Mouse (Mus musculus) kidney, embryonic 15.5 days (tissue): ENCODE results near the gene Fbxl3. TPM values are rescaled to one million over a fixed set of nuclear protein-coding genes. Genes with fewer than 3 reads are reported as not detected.

Experiments used
- ATAC-seq: fragments of 200-750 bp; cut with Nextera tagmentation; replicated peaks from 2 replicates; pipeline ENCODE4 v1.8.0; 2017; ENCODE audit warnings: moderate TSS enrichment; ENCODE audit not compliant: low FRiP score
- H3K27ac ChIP-seq: fragments of 300-500 bp; sonication (generic); 2 replicates; pipeline ENCODE4 v1.5.1; 2015; ENCODE audit warnings: mild to moderate bottlenecking, inconsistent platforms
- H3K27me3 ChIP-seq: fragments of 300-500 bp; sonication (generic); 2 replicates; pipeline ENCODE4 v1.6.1; 2015; ENCODE audit warnings: inconsistent platforms
- H3K36me3 ChIP-seq: fragments of 300-500 bp; sonication (generic); 2 replicates; pipeline ENCODE4 v1.6.1; 2015; ENCODE audit warnings: inconsistent platforms
- H3K4me1 ChIP-seq: fragments of 300-500 bp; sonication (generic); 2 replicates; pipeline ENCODE4 v1.6.1; 2015; ENCODE audit warnings: inconsistent platforms
- H3K4me2 ChIP-seq: fragments of 300-500 bp; sonication (generic); 2 replicates; pipeline ENCODE4 v1.6.1; 2015; ENCODE audit warnings: moderate library complexity, mild to moderate bottlenecking, inconsistent platforms
- H3K4me3 ChIP-seq: fragments of 300-500 bp; sonication (generic); replicated peaks from 2 replicates; pipeline ENCODE4 v1.5.1; 2015; ENCODE audit warnings: mild to moderate bottlenecking, inconsistent platforms
- H3K9ac ChIP-seq: fragments of 300-500 bp; sonication (generic); 2 replicates; pipeline ENCODE4 v1.6.1; 2015; ENCODE audit warnings: mild to moderate bottlenecking, inconsistent platforms
- H3K9me3 ChIP-seq: fragments of 300-500 bp; sonication (generic); replicated peaks from 2 replicates; pipeline ENCODE4 v1.6.1; 2016; ENCODE audit warnings: inconsistent platforms
- WGBS: fragments of 180-500 bp; shearing (Covaris S2); methylation state at CpG from one replicate; pipeline ENCODE4 v1.1.7; 2015; ENCODE audit warnings: mixed read lengths; 5-methylcytosine and 5-hydroxymethylcytosine counted together
- polyA plus RNA-seq: library from polyadenylated mRNA; unstranded; fragments of >200 nt; fragmentation: Nextera tagmentation; extraction: Ambion mirVana; gene quantifications from 2 replicates; pipeline ENCODE4 v1.2.1, GENCODE M21; 2015

The Fbxl3 gene
- polyA plus RNA-seq, 1 experiment from 2014 or later: 22.8 TPM

DNA sequence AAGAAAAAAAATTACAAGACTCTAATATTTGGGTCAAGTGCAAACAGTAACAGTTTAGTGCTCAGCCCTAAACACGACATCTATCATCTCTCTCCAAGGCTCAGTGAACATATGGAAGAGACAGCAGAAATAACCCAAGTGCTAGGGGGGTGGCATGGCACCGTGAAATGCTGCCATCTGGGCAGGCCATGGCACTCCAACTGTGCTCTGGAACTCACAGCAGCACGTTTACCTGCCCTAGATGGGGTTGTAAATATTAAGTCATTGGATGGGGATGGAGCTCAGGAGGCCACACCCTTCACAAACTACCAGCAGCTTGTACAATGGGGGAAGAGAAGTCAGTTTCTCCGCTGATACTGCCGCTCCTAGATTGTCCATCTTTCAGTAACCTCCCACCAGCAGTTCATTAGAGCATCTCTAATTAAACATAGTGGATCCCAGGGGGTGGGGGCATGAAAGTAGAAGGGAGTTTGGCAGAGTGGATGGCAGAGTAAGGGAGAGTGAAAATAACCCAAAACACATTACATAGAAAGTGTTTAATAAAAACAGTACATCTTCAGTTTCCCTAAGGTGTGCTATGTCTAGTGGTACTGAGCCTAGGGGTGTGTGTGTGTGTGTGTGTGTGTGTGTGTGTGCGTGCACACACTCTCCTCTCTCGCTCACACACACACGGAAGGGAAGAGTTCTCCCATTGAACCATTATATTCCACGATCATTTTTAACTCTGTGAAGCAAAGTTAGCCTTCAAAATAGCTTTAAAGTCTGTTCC is 20.0 kb downstream of the Fbxl3 start:
- no peaks in the 10 kb centered on the region for H3K27me3 ChIP-seq
- H3K4me1 ChIP-seq: no peaks in the 10 kb centered on the region
- H3K4me3 ChIP-seq: no peak overlapping the region
- H3K9me3 ChIP-seq: no peaks in the 10 kb centered on the region
- peaks cover 70% of the 10 kb centered on the region for H3K36me3 ChIP-seq
- H3K4me2 ChIP-seq: no peak overlapping the region
- 88% methylated on average over 9 of the region's 9 CpGs for WGBS
- ATAC-seq: peak; percentile 33; the same call in 1 of the 2 replicates
- no peak overlapping the region for H3K9ac ChIP-seq
- no peak overlapping the region for H3K27ac ChIP-seq

GRCm38 (mm10) chr14:103078006-103078912 is 21.1 kb downstream of the Fbxl3 start:
- no peak overlapping the region for H3K9ac ChIP-seq
- no peaks in the 10 kb centered on the region for H3K27me3 ChIP-seq
- H3K36me3 ChIP-seq: peaks cover 73% of the 10 kb centered on the region
- no peak for ATAC-seq
- H3K4me3 ChIP-seq: no peak overlapping the region
- H3K27ac ChIP-seq: no peak overlapping the region
- H3K4me2 ChIP-seq: no peak overlapping the region
- no peaks in the 10 kb centered on the region for H3K4me1 ChIP-seq
- H3K9me3 ChIP-seq: no peaks in the 10 kb centered on the region
- 88% methylated on average over 16 of the region's 16 CpGs for WGBS

DNA sequence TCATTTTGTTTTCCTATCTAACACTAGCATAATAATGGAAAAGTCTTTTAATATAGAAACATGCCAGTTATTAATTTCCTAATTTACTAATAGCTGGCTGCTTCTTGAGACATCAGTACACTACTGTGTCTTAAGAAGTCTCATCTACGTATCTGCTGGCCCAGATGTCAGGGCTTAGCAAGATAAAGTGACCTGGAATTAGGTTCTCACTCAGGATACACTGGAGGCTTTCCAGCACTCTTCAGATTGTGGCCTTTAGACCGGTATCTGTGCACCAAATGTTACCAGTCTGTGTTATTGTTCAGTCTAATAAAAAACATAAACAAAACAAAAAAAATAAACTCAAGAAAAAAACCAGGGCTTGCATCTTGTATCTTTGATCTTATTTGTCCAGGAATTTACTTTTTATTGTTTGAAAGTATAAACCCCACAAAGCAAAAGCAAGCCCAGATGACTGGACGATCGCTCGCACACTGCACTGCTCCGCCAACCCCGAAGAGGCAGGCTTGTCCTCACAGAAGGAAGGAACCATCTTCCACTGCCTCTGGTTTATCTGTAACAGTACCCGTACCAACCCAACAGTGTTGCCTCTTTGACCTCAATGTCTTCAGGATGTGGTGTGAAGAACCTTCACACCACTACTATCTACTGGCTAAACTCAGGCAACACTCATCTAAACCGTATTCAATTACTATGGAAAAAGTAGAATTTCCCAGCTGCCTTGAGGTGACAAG is 21.9 kb downstream of the Fbxl3 start:
- ATAC-seq: no peak
- H3K9ac ChIP-seq: no peak overlapping the region
- WGBS: 93% methylated on average over 9 of the region's 9 CpGs
- H3K4me1 ChIP-seq: no peaks in the 10 kb centered on the region
- no peak overlapping the region for H3K27ac ChIP-seq
- H3K36me3 ChIP-seq: peaks cover 75% of the 10 kb centered on the region
- no peaks in the 10 kb centered on the region for H3K9me3 ChIP-seq
- no peak overlapping the region for H3K4me2 ChIP-seq
- H3K27me3 ChIP-seq: no peaks in the 10 kb centered on the region
- no peak overlapping the region for H3K4me3 ChIP-seq

- 89% methylated on average over 7 of the region's 7 CpGs for WGBS
- no peak overlapping the region for H3K27ac ChIP-seq
These were observed 24.2 kb downstream of the Fbxl3 start for GRCm38 (mm10) chr14:103075166-103075565.

GRCm38 (mm10) chr14:103073825-103074224 is 25.5 kb downstream of the Fbxl3 start:
- H3K4me3 ChIP-seq: no peak overlapping the region
- H3K9ac ChIP-seq: no peak overlapping the region
- H3K36me3 ChIP-seq: peaks cover 63% of the 10 kb centered on the region
- no peaks in the 10 kb centered on the region for H3K9me3 ChIP-seq
- H3K4me1 ChIP-seq: peaks cover 11% of the 10 kb centered on the region
- H3K27ac ChIP-seq: no peak overlapping the region
- WGBS: 98% methylated on average over 8 of the region's 8 CpGs
- no peak overlapping the region for H3K4me2 ChIP-seq
- H3K27me3 ChIP-seq: no peaks in the 10 kb centered on the region
- no peak for ATAC-seq

More at GRCm38 (mm10) chr14:103075166-103075565, 24.2 kb downstream of the Fbxl3 start:
- no peak overlapping the region for H3K9ac ChIP-seq
- no peaks in the 10 kb centered on the region for H3K9me3 ChIP-seq
- no peak overlapping the region for H3K4me3 ChIP-seq
- peaks cover 6% of the 10 kb centered on the region for H3K4me1 ChIP-seq
- H3K36me3 ChIP-seq: peaks cover 74% of the 10 kb centered on the region
- no peaks in the 10 kb centered on the region for H3K27me3 ChIP-seq
- ATAC-seq: no peak
- no peak overlapping the region for H3K4me2 ChIP-seq

GRCm38 (mm10) chr14:103072731-103073130 is 26.6 kb downstream of the Fbxl3 start:
- H3K4me3 ChIP-seq: no peak overlapping the region
- peaks cover 54% of the 10 kb centered on the region for H3K36me3 ChIP-seq
- H3K4me1 ChIP-seq: peaks cover 11% of the 10 kb centered on the region
- H3K4me2 ChIP-seq: no peak overlapping the region
- no peak for ATAC-seq
- no peak overlapping the region for H3K27ac ChIP-seq
- WGBS: 90% methylated on average over 4 of the region's 4 CpGs
- no peak overlapping the region for H3K9ac ChIP-seq
- H3K9me3 ChIP-seq: no peaks in the 10 kb centered on the region
- H3K27me3 ChIP-seq: no peaks in the 10 kb centered on the region

- Histone ChIP-seq H3K4me2 (no peak overlapping the region), H3K9me3 (no peaks in the 10 kb centered on the region), H3K9ac (no peak overlapping the region), H3K27ac (no peak overlapping the region), H3K4me3 (no peak overlapping the region), H3K27me3 (no peaks in the 10 kb centered on the region), H3K36me3 (peaks cover 42% of the 10 kb centered on the region), H3K4me1 (peaks cover 11% of the 10 kb centered on the region)
- 92% methylated on average over 12 of the region's 12 CpGs for WGBS
- ATAC-seq: no peak
These were observed 27.9 kb downstream of the Fbxl3 start for GRCm38 (mm10) chr14:103071471-103071870.

- WGBS: 3% methylated on average over 10 of the region's 10 CpGs
- peak overlapping the region; percentile 94 for H3K27ac ChIP-seq
- H3K4me3 ChIP-seq: peak overlapping the region; percentile 86
These were observed 28.6 kb downstream of the Fbxl3 start for GRCm38 (mm10) chr14:103070790-103071189.

DNA sequence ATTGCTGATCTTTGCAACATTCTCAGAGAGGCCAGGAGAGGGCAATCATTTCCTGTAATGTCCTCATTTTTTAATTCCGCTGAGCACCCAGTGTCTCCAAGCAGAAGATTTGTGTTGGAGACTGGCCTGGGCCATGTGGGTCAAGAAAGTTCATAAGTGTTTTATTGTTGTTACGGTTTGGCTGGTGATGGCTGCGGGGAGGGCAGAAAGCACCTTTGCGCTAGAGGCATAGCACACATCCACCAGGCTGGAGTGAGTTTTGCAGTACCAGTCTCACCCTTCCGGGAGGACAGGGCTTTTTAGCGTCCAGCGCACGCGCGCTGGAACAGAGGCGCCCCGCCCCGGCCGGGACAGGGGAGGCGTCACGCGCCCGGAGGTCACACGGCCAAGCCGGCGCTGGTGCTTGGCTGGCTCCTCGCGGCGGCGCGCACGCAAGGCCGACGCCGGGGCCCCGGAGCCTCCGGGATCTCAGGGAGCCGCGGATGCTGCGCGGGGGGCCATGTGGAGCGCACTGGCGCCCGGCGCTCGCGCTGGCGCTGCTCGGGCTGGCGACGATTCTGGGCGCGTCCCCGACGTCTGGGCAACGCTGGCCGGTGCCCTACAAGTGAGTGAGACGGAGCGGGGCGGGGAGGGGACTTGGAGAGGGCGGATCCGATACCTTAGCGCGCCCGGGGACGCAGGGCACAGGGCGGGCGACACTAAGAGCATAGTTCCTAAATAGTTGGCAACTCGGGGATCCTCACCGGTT is 29.3 kb downstream of the Fbxl3 start, which contains the start of gene Cln5:
Cln5 (plus strand) TSS at position 353 of the 748 bp plus-strand sequence.
- Histone ChIP-seq H3K9ac (peak within 1 kb of the TSS; percentile 71), H3K4me2 (peak within 1 kb of the TSS; percentile 85), H3K27ac (peak within 1 kb of the TSS; percentile 94), H3K36me3 (peaks cover 28% of the 10 kb centered on the region), H3K9me3 (no peaks in the 10 kb centered on the region), H3K4me3 (peak within 1 kb of the TSS; percentile 86), H3K4me1 (peaks cover 13% of the 10 kb centered on the region), H3K27me3 (no peaks in the 10 kb centered on the region)
- under 1% methylated on average over 61 of the region's 65 CpGs for WGBS
- ATAC-seq: peak; percentile 99

More at GRCm38 (mm10) chr14:103070790-103071189, 28.6 kb downstream of the Fbxl3 start:
- Histone ChIP-seq H3K27me3 (no peaks in the 10 kb centered on the region), H3K9ac (peak overlapping the region; percentile 71), H3K9me3 (no peaks in the 10 kb centered on the region), H3K36me3 (peaks cover 35% of the 10 kb centered on the region), H3K4me2 (peak overlapping the region; percentile 85), H3K4me1 (peaks cover 11% of the 10 kb centered on the region)
- no peak for ATAC-seq

DNA sequence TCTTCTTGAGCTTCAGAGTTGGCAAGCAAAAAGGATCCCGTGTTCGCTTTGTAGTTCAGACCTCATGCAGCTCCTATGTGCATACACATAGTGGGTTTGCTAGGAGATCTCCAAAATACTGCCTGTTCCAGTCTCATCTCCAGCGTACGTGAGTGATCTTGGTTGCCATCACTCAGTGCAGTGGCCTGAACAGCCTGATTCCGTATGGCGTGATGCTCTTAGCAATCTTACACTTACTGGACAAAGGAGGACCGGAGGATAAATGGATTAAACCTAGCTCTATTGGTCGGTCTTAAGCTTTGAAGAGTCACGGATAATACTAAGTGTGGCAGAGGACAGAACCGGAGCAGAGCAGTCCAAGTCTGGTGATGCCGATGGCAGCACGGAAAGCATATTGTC is 29.9 kb downstream of the Fbxl3 start:
- H3K36me3 ChIP-seq: peaks cover 22% of the 10 kb centered on the region
- ATAC-seq: no peak; the same call in 1 of the 2 replicates
- peak overlapping the region; percentile 94 for H3K27ac ChIP-seq
- peak overlapping the region; percentile 86 for H3K4me3 ChIP-seq
- 19% methylated on average over 12 of the region's 12 CpGs for WGBS
- peak overlapping the region; percentile 71 for H3K9ac ChIP-seq
- H3K4me1 ChIP-seq: peaks cover 13% of the 10 kb centered on the region
- no peaks in the 10 kb centered on the region for H3K27me3 ChIP-seq
- peak overlapping the region; percentile 85 for H3K4me2 ChIP-seq
- H3K9me3 ChIP-seq: no peaks in the 10 kb centered on the region
